Mouse (Mus musculus) ES-E14 (cell line): Measurements from ENCODE around the gene Epb41l2.

Experiments used
- CHD2 ChIP-seq: IDR thresholded peaks from 2 replicates; pipeline ENCODE4 v1.6.1; 2014; ENCODE audit warnings: mild to moderate bottlenecking, low read depth, low read length, inconsistent platforms
- HCFC1 ChIP-seq: IDR thresholded peaks from 2 replicates; pipeline ENCODE4 v1.6.1; 2012; ENCODE audit warnings: low read length, inconsistent platforms, borderline replicate concordance; ENCODE audit not compliant: insufficient read depth
- ZC3H11A ChIP-seq: IDR thresholded peaks from 2 replicates; pipeline ENCODE4 v1.6.1; 2012; ENCODE audit warnings: low read depth, mild to moderate bottlenecking, inconsistent platforms, low read length, borderline replicate concordance
- ZNF384 ChIP-seq: IDR thresholded peaks from 2 replicates; pipeline ENCODE4 v1.6.1; 2012; ENCODE audit warnings: low read depth, low read length, inconsistent platforms

DNA sequence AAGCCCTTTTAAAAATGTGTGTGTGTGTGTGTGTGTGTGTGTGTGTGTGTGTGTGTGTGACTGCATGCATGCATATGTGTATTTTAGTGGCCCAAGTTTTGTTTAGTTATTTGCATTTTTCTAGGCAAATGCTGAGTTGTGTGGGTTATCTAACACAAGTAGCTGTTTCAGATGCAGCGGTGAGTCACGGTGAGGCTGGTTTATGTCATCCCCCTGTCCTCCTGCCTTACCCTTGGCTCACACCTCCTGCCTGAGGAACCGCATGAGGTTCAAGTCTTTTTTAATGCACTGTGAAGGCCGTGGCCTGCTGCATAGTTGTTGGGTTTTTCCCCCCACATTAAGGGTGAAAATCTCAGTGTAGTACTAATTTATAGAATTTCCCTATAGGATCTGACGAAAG, 73.3 kb downstream of the Epb41l2 start:
- TF ChIP-seq HCFC1 (no peak), ZC3H11A (no peak), ZNF384 (no peak), CHD2 (no peak)
